Mouse (Mus musculus): ENCODE measurements around the gene Hibch. TPM values are rescaled to one million over a fixed set of nuclear protein-coding genes. Genes with fewer than 3 reads are reported as not detected.

Hibch gene
- polyA plus RNA-seq (2014; fragmentation: Nextera tagmentation; extraction: Ambion mirVana) = 19.2 and 20.6 TPM in 2 replicates

DNA sequence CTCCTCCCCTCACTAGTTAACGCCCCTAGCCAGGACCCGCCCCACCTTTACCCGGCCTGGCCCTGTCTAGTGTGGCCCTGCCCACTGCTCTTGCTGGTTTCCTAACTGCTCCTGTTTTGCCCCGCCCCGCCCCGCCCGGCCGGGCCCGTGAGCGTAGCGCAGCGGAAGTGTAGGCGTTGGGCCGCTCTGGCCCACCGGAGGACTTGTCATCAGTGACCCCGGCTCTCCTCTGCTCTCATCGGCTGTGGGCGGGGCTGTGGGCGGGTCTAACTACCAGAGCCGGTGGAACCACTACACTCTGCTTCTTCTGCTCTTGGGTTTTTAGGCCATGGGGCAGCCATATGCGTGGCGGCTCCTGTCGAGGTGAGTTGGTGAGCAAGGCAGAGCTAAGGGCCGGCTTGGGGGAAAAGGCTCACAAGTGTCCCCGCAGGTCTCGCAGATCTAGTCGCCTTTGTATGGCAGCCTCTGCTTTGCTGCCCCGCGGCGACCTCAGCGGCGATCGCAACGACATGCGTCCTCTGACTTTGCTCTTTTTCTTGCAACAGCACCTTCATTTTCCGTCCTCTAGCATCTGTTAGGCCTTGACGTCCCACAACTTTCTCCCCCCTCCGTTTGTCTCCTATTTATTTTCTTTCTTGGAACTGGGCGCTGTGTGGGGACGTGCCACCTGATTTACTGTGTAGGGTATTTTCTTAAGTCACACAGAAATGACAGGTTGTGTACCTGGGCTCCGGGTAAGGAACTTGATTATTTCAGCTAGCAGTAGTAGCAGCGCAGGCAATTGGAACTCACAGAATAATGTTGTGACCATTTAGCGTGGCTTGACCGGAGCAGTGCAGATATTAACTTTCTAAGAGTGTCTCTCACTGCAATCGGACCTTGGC is at the start of gene Hibch:
Gene Hibch, plus strand, starts transcription at position 148 of the 884 bp plus-strand sequence.
- H3K9ac ChIP-seq = peak within 1 kb of the TSS; percentile 62
- H3K36me3 ChIP-seq (ENCODE audit: insufficient read depth) = no peaks in the 10 kb centered on the region
- no peaks in the 10 kb centered on the region for H3K27me3 ChIP-seq (ENCODE audit: insufficient read depth, low read length)
- WGBS = 2% methylated on average over 45 of the region's 45 CpGs
- H3K4me2 ChIP-seq = peak within 1 kb of the TSS; percentile 87
- ATAC-seq (ENCODE audit: insufficient read depth) = peak; percentile 100
- peak; percentile 99 for DNase-seq
- peak within 1 kb of the TSS; percentile 58 for H3K4me3 ChIP-seq (ENCODE audit: low read depth, low read length)
- H3K27ac ChIP-seq (ENCODE audit: low read depth) = peak within 1 kb of the TSS; percentile 46; the same call in 1 of the 2 replicates
- TF ChIP-seq CTCF (IDR thresholded peaks at IDR 0.05; ENCODE audit: low read depth) = no peak
- no peaks in the 10 kb centered on the region for H3K9me3 ChIP-seq (ENCODE audit: low read depth, low read length)
- H3K4me1 ChIP-seq (ENCODE audit: insufficient read depth) = peaks cover 6% of the 10 kb centered on the region; the same call in 1 of the 2 replicates

DNA sequence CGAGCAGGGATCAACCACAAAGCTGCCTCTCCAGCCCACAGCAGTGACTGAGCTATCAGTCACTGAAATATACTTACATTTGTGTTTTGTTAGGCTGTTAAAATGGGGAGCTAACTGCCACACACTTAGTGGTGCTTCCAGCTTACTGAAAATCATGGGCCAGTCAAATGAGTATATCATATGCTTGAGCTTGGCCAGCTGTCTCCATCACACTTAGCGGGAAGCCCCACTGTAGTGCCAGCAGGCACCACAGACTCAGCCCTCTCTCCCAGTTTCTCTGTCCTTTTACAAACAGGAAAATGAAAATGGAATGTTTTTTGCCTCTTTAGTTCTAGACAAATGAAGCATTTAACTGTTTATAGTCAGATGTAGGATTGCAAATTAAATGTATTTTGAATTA is 48.8 kb upstream of the Hibch start:
- no peak for TF ChIP-seq CTCF (IDR thresholded peaks at IDR 0.05; ENCODE audit: low read depth)
- Histone ChIP-seq H3K27ac (ENCODE audit: low read depth) (no peak overlapping the region), H3K9me3 (ENCODE audit: low read depth, low read length) (no peaks in the 10 kb centered on the region), H3K9ac (no peak overlapping the region), H3K4me1 (ENCODE audit: insufficient read depth) (no peaks in the 10 kb centered on the region; the same call in 1 of the 2 replicates), H3K4me3 (ENCODE audit: low read depth, low read length) (no peak overlapping the region), H3K36me3 (ENCODE audit: insufficient read depth) (peaks cover 17% of the 10 kb centered on the region), H3K27me3 (ENCODE audit: insufficient read depth, low read length) (no peaks in the 10 kb centered on the region), H3K4me2 (no peak overlapping the region)
- WGBS = 66% methylated on average over 2 of the region's 2 CpGs
- no peak for ATAC-seq (ENCODE audit: insufficient read depth)
- no peak for DNase-seq

DNA sequence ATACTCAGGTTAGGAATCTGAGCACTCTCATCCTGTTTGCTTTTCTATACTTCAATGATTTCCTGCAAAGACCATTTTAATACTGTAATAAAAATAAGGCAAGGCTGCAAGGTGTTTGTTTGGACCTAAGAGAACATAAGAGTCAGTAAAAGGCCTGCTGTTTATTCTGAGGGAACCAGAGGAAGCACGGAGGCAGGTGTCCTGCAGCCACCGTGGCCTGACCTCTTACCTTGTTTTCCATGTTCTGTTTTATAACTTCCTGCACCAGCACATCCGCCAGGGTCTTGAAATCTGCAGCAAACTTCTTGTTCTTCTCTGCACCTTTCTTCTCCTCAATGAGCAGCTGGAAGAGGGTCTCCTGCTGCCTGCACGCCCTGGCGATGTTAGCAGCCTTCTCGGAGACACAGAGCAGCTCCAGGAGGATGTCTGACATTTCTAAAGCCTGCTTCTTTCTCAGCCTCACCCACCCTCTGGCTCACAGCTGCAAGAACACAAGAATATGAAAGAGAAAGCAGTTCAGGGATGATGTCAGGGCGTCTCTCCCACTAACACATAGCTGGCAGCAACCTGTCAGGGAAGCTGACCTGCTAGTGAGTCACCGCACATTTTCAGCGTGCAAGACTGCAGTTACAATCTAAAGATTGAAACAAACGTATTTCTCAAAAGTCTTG is 45.5 kb upstream of the Hibch start:
- WGBS = 38% methylated on average over 10 of the region's 10 CpGs
- Histone ChIP-seq H3K27ac (ENCODE audit: low read depth) (no peak overlapping the region), H3K4me2 (no peak overlapping the region), H3K9me3 (ENCODE audit: low read depth, low read length) (no peaks in the 10 kb centered on the region), H3K4me3 (ENCODE audit: low read depth, low read length) (no peak overlapping the region), H3K36me3 (ENCODE audit: insufficient read depth) (peaks cover 10% of the 10 kb centered on the region), H3K9ac (no peak overlapping the region), H3K27me3 (ENCODE audit: insufficient read depth, low read length) (no peaks in the 10 kb centered on the region), H3K4me1 (ENCODE audit: insufficient read depth) (no peaks in the 10 kb centered on the region; the same call in 1 of the 2 replicates)
- no peak for DNase-seq
- TF ChIP-seq CTCF (IDR thresholded peaks at IDR 0.05; ENCODE audit: low read depth) = no peak
- peak; percentile 48; the same call in 1 of the 2 replicates for ATAC-seq (ENCODE audit: insufficient read depth)

DNA sequence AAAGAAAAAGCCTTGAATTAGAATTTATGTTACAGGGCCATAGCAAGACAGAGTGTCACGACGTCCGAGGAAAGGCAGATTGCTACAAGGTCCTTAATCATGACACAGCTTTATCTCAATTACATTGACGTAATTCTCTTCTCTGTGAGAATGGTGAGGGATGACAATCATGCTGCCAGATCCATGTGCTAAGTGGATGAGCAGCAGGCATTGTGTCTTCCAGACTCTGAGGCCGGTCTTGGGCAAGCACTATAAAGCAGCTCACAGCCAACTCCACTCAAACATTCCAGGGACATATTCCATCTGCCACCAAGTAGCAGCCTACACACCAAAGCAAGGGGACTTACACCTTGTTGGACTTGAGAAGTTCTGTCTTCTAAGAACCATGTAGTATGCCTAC is 45.0 kb upstream of the Hibch start:
- Histone ChIP-seq H3K27me3 (ENCODE audit: insufficient read depth, low read length) (no peaks in the 10 kb centered on the region), H3K4me2 (no peak overlapping the region), H3K4me3 (ENCODE audit: low read depth, low read length) (no peak overlapping the region), H3K27ac (ENCODE audit: low read depth) (no peak overlapping the region), H3K4me1 (ENCODE audit: insufficient read depth) (no peaks in the 10 kb centered on the region; the same call in 1 of the 2 replicates), H3K9ac (no peak overlapping the region), H3K9me3 (ENCODE audit: low read depth, low read length) (no peaks in the 10 kb centered on the region), H3K36me3 (ENCODE audit: insufficient read depth) (peaks cover 4% of the 10 kb centered on the region; the same call in 1 of the 2 replicates)
- WGBS = 35% methylated on average over 5 of the region's 5 CpGs
- DNase-seq = peak; percentile 14
- no peak for TF ChIP-seq CTCF (IDR thresholded peaks at IDR 0.05; ENCODE audit: low read depth)
- ATAC-seq (ENCODE audit: insufficient read depth) = peak; percentile 58

DNA sequence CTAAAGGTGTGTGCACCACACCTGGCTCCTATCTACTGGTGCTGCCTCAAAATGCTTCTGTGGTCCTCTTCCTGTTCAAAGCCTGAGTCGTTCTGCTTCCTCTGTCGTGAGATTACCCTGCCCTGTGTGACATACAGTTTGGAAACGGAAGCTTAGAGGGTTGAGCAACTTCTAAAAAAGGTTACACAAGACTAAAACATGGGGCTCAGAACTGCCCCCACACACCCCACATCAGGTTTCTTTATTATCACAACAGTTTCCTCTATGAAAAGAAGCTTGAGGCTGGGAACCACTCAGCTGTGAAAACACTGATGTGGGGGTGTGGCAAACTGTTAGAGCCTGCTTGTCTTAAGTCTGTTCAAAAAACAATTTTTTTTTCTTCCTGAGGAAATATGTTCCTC is 44.4 kb upstream of the Hibch start:
- 38% methylated on average over 3 of the region's 3 CpGs for WGBS
- no peak overlapping the region for H3K9ac ChIP-seq
- H3K9me3 ChIP-seq (ENCODE audit: low read depth, low read length) = no peaks in the 10 kb centered on the region
- H3K4me3 ChIP-seq (ENCODE audit: low read depth, low read length) = no peak overlapping the region
- H3K27ac ChIP-seq (ENCODE audit: low read depth) = peak overlapping the region; percentile 15; the same call in 1 of the 2 replicates
- H3K4me1 ChIP-seq (ENCODE audit: insufficient read depth) = no peaks in the 10 kb centered on the region; the same call in 1 of the 2 replicates
- no peaks in the 10 kb centered on the region for H3K27me3 ChIP-seq (ENCODE audit: insufficient read depth, low read length)
- peaks cover 3% of the 10 kb centered on the region; the same call in 1 of the 2 replicates for H3K36me3 ChIP-seq (ENCODE audit: insufficient read depth)
- no peak for TF ChIP-seq CTCF (IDR thresholded peaks at IDR 0.05; ENCODE audit: low read depth)
- no peak overlapping the region for H3K4me2 ChIP-seq
- no peak for DNase-seq
- ATAC-seq (ENCODE audit: insufficient read depth) = no peak

DNA sequence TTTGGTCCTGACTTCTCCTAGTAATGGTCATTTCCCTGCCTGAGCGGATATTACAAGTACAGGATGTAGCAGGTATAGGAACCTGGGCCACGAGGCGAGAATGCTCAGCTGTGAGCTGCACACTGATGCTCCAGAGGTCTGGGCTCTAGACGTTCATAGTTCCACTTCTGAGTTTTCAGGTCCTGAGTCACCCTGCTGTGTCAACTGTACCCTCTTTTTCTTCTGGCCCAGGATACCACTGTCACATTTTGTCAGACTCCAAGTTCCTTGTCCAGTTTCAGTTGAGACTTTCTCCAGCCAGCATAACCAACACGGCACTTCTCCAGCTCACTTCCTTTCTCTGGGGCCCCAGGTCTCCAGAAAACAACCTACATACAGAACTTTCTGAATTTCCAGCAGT is 43.1 kb upstream of the Hibch start:
- Histone ChIP-seq H3K36me3 (ENCODE audit: insufficient read depth) (peaks cover 3% of the 10 kb centered on the region; the same call in 1 of the 2 replicates), H3K4me2 (no peak overlapping the region), H3K27me3 (ENCODE audit: insufficient read depth, low read length) (no peaks in the 10 kb centered on the region), H3K9me3 (ENCODE audit: low read depth, low read length) (no peaks in the 10 kb centered on the region), H3K27ac (ENCODE audit: low read depth) (no peak overlapping the region), H3K4me1 (ENCODE audit: insufficient read depth) (no peaks in the 10 kb centered on the region; the same call in 1 of the 2 replicates), H3K4me3 (ENCODE audit: low read depth, low read length) (no peak overlapping the region), H3K9ac (no peak overlapping the region)
- WGBS = 75% methylated on average over 5 of the region's 5 CpGs
- TF ChIP-seq CTCF (IDR thresholded peaks at IDR 0.05; ENCODE audit: low read depth) = no peak
- ATAC-seq (ENCODE audit: insufficient read depth) = no peak
- no peak for DNase-seq

All from lung, embryonic 14.5 days (tissue).